Mouse (Mus musculus): ENCODE measurements around the gene Pyroxd2. TPM values are rescaled to one million over a fixed set of nuclear protein-coding genes. Genes with fewer than 3 reads are reported as not detected.

The Pyroxd2 gene
- total RNA-seq, 2 experiments from 2014 or later: 0.84 TPM; not detected in 1

GRCm38 (mm10) chr19:42746702-42747101 is 5.9 kb downstream of the Pyroxd2 start:
- no peak for ATAC-seq (replicated peaks; ENCODE audit: low FRiP score, poor library complexity, severe bottlenecking)

GRCm38 (mm10) chr19:42745869-42746224 is 6.7 kb downstream of the Pyroxd2 start:
- ATAC-seq (replicated peaks; ENCODE audit: low FRiP score, poor library complexity, severe bottlenecking): peak; percentile 64

DNA sequence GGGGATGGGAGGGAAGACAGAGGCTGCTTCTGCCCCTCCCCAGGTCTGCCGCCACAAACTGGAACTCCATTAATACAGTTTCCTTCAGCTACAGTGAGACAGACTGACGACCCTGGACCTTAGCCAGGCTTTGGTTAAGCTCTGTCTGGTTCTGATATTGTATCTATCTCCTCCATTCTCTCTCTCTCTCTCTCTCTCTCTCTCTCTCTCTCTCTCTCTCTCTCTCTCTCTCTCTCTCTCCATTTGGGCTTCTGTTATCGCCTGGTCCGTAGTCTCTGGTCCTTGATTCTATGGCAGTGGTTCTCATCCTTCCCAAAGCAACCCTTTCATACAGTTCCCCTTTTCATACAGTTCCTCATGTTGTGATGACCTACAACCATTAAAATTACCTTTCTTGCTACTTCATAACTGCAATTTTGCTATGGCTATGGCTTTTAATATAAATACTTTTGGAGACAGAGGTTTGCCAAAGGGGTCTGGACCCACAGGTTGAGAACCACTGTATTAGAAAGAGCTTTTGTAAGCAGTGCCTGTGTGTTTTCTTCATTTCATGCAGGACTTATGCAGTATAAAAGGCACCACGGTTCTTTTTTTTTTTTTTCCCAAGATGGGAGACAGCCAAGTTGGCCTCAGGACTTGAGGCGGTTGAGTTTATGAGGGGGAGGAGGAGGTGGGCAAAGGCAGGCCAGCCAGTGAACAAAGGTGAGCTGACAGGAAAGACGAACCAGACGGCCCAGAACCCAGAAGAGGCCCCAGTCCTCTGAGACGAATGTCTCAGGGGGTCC is 7.3 kb downstream of the Pyroxd2 start:
- peak; percentile 50 for ATAC-seq (replicated peaks; ENCODE audit: low FRiP score, poor library complexity, severe bottlenecking)

- ATAC-seq (replicated peaks; ENCODE audit: low FRiP score, poor library complexity, severe bottlenecking): peak; percentile 71
Observed at GRCm38 (mm10) chr19:42744162-42744586, 8.4 kb downstream of the Pyroxd2 start.

DNA sequence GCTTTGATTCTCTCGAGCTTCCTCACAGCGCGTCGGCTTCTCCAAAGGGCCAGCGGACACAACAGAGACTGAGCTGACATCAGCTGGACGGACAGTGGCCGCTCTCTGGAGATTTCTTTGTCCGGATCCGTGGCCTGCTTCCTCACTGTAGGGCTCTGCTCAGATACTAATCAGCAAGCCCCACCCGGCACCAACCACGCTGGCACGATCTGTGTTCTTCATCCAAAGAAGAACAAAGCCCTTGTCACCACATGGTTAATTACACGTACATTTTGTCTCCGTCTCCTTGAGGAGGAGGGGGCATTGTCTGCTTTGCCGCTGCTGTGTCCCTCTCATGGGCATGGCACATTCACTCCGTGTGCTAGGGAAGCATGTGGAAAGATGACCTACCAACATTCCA is 9.3 kb downstream of the Pyroxd2 start:
- ATAC-seq (replicated peaks; ENCODE audit: low FRiP score, poor library complexity, severe bottlenecking): no peak

GRCm38 (mm10) chr19:42741884-42742283 is 10.7 kb downstream of the Pyroxd2 start:
- ATAC-seq (replicated peaks; ENCODE audit: low FRiP score, poor library complexity, severe bottlenecking): no peak

- ATAC-seq (replicated peaks; ENCODE audit: low FRiP score, poor library complexity, severe bottlenecking): no peak
Observed at GRCm38 (mm10) chr19:42740163-42740899, 12.2 kb downstream of the Pyroxd2 start.

- ATAC-seq (replicated peaks; ENCODE audit: low FRiP score, poor library complexity, severe bottlenecking): no peak
Observed at GRCm38 (mm10) chr19:42739734-42740133, 12.8 kb downstream of the Pyroxd2 start.

GRCm38 (mm10) chr19:42737753-42738152 is 14.8 kb downstream of the Pyroxd2 start:
- no peak for ATAC-seq (replicated peaks; ENCODE audit: low FRiP score, poor library complexity, severe bottlenecking)

- no peak for ATAC-seq (replicated peaks; ENCODE audit: low FRiP score, poor library complexity, severe bottlenecking)
Observed at GRCm38 (mm10) chr19:42734982-42735381, 17.6 kb downstream of the Pyroxd2 start.

DNA sequence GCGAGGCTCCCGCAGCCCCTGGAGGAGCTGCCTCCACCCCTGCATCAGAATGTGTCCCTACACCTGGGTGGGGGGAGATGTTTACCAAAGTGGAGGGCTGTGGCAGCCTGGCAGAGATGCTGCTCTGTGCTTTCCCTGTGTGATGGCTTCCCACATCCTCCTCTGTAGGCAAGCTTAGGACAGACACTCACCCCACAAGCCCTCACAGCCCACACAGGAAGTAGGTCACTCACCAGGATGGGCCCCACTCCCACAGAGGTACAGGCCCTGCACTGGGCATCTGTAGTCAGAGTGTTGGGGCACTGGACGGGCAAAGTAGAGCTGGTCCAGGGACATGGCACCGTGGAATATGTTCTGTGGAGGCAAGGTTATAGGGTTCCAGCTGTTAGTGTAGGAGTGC is 25.2 kb downstream of the Pyroxd2 start:
- no peak for ATAC-seq (replicated peaks; ENCODE audit: low FRiP score, poor library complexity, severe bottlenecking)

DNA sequence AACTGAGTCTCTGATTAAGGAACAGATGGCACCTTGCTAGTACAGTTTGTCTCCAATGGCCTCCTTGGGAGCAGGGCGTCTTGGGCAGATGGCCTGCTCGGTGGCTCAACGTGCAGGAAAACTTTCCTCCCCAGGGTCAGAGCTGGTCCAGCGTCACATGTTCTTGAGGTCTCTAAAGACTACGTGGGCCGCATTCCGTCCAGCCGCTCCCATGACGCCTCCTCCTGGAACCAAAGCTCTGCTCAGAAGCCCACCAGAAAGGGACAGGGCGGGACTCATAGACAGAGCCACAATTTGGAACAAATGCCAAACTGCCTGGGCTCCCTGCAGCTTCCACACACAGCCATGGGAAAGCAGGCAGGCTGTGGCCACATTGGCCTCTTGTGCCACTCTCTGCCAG is 25.8 kb downstream of the Pyroxd2 start:
- ATAC-seq (replicated peaks; ENCODE audit: low FRiP score, poor library complexity, severe bottlenecking): no peak

- ATAC-seq (replicated peaks; ENCODE audit: low FRiP score, poor library complexity, severe bottlenecking): no peak
Observed at GRCm38 (mm10) chr19:42725973-42726350, 26.6 kb downstream of the Pyroxd2 start.

DNA sequence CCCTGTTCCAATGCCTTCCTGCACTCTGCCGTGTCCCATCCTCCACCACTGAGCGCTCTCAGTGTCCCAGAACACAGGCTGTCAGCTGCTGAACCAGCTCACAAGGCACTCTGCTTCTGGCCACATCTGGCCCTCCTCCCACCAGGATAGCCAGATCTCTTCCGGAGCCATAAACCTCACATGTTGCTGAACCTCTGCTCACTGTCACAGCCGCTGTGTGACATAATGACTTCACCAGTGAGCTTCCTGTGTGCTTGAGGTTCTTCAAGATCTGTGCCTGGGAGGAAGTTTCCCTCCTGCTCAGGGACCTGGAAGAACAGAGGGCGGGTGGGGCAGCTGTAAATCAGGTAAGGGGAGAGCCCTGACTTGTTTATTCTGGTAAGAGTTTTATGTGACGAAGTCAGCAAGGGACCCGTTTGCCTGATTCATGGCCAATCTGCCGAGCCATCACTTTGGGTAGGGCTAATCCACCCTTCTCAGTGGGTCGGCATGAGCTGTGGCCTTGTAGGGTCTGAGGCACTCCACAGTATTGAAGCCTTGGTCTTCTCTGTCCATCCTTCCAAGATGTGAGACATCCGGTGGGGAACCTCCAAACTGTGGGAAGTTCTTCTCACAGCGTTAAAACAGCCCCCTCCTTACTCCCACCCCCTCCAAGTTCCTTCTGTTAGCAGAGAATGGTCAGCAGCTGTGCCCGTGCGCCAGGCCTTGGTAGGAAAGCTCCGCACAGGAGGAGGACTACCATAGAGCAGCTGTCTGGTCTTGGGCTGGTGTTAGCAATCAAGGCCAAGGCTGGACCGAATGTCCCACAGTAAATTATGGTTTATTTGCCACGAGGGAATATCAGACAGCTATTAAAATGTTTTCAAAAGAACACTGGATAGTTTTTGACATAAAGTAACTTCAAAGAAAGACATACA is 27.3 kb downstream of the Pyroxd2 start:
- no peak for ATAC-seq (replicated peaks; ENCODE audit: low FRiP score, poor library complexity, severe bottlenecking)

GRCm38 (mm10) chr19:42723302-42723701 is 29.3 kb downstream of the Pyroxd2 start:
- no peak for ATAC-seq (replicated peaks; ENCODE audit: low FRiP score, poor library complexity, severe bottlenecking)

GRCm38 (mm10) chr19:42722500-42722899 is 30.1 kb downstream of the Pyroxd2 start:
- ATAC-seq (replicated peaks; ENCODE audit: low FRiP score, poor library complexity, severe bottlenecking): no peak

- no peak for ATAC-seq (replicated peaks; ENCODE audit: low FRiP score, poor library complexity, severe bottlenecking)
Observed at GRCm38 (mm10) chr19:42718101-42718500, 34.5 kb downstream of the Pyroxd2 start.

GRCm38 (mm10) chr19:42717668-42718067 is 34.9 kb downstream of the Pyroxd2 start:
- ATAC-seq (replicated peaks; ENCODE audit: low FRiP score, poor library complexity, severe bottlenecking): no peak

DNA sequence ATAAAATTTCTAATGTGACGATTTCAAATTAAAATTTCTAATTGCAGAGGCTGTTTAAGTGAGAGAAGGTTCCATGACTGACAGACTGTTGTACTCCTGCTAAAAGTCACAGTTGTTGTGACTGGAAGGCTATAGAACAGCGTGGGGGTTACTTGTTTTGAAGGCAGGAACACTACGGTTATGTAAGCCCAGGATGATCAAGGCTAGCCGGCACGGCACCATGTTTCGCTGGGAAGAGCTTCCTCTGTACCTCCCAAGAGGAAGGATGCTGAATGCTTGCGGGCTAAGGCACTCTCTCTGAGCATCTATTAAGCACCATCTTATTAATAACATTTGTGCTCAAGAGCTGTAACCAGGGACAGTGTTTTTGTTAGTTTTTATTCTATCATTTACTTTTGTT is 36.1 kb downstream of the Pyroxd2 start:
- ATAC-seq (replicated peaks; ENCODE audit: low FRiP score, poor library complexity, severe bottlenecking): no peak

DNA sequence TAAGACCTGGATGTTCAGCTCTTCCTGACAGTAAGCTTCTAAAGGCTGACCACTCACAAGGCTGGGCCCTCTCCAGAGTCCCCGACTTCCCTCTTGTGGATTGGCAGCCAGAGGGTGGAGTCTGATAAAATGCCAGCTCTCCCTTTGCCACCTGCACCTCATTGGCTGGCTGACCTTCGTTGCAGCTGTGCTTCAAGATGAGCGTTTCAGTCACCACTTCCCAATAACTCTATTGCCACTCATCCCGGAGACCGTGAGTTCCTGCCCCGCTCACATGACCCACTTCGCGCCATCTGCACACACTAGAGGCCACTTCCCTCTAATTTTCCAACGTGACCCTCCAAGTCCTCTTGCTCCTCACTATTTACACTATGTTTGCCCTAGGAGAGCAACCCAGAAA is 38.8 kb downstream of the Pyroxd2 start:
- no peak for ATAC-seq (replicated peaks; ENCODE audit: low FRiP score, poor library complexity, severe bottlenecking)

All from erythroid progenitor cell, adult 5-6 weeks (primary cell).